Mouse (Mus musculus) small intestine, adult 2 months (tissue): ENCODE measurements around the gene Cpa1. TPM values are rescaled to one million over a fixed set of nuclear protein-coding genes. Genes with fewer than 3 reads are reported as not detected.

Source experiments
- H3K27ac ChIP-seq: fragments of 200-500 bp; 2 replicates; pipeline ENCODE4 v1.5.1; 2012; ENCODE audit warnings: low read depth, low read length, control low read depth, inconsistent platforms; ENCODE audit not compliant: insufficient read depth
- H3K27me3 ChIP-seq: fragments of 200-500 bp; 2 replicates; pipeline ENCODE4 v1.6.1; 2012; ENCODE audit warnings: mild to moderate bottlenecking, moderate library complexity, low read length, inconsistent platforms; ENCODE audit not compliant: control insufficient read depth, insufficient read depth
- H3K36me3 ChIP-seq: fragments of 200-500 bp; 2 replicates; pipeline ENCODE4 v1.6.1; 2012; ENCODE audit warnings: mild to moderate bottlenecking, low read length, control low read depth, inconsistent platforms; ENCODE audit not compliant: control insufficient read depth, insufficient read depth
- H3K4me1 ChIP-seq: fragments of 200-500 bp; 2 replicates; pipeline ENCODE4 v1.6.1; 2012; ENCODE audit warnings: low read length, inconsistent platforms, mixed read lengths; ENCODE audit not compliant: control insufficient read depth, insufficient read depth, insufficient read length
- H3K4me3 ChIP-seq: fragments of 200-500 bp; 2 replicates; pipeline ENCODE4 v1.5.1; 2012; ENCODE audit warnings: low read depth, mild to moderate bottlenecking, control low read depth, inconsistent platforms, low read length, moderate library complexity
- CTCF ChIP-seq: fragments of 200-500 bp; IDR thresholded peaks from 2 replicates; pipeline ENCODE4 v1.5.1; 2012; ENCODE audit warnings: low read depth, mild to moderate bottlenecking, control low read depth, inconsistent platforms, low read length, moderate library complexity, mixed read lengths; ENCODE audit not compliant: insufficient replicate concordance, insufficient read length; ENCODE audit errors: extremely low read depth
- POLR2A ChIP-seq: fragments of 200-500 bp; IDR thresholded peaks from 2 replicates; pipeline ENCODE4 v1.6.1; 2012; ENCODE audit warnings: low read depth, mild to moderate bottlenecking, control low read depth, inconsistent platforms, low read length, moderate library complexity
- WGBS: fragments of 180-500 bp; shearing (Covaris S2); methylation state at CpG from one replicate; pipeline ENCODE4 v1.1.7; 2018; 5-methylcytosine and 5-hydroxymethylcytosine counted together
- polyA plus RNA-seq: library from polyadenylated mRNA; depleted of rRNA; stranded (reverse); fragments of >200 nt; gene quantifications from 2 replicates; pipeline ENCODE4 v1.2.3, GENCODE M21; 2012

Cpa1 gene
- polyA plus RNA-seq, 1 experiment, result 10.6 TPM

DNA sequence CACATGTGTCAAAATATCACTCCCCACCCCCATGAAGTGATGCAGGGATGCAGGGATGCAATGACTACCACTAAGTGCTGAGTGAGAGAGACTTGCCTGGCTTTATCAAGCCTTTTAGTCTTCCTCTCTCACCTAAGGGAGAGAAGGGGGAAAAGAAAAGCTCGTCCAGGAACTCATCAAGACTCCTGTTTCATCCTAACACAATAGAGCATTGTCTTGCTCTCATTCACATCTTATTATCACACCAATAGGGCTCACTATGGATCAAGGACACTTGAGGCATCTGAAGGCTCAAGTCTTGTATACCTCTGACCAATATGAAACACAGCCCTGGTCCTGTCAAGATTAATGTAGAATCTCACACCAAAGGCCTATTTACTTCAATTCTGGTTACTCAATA, 38.0 kb upstream of the Cpa1 start:
- H3K4me3 ChIP-seq, result no peak overlapping the region
- no peaks in the 10 kb centered on the region for H3K27me3 ChIP-seq
- H3K27ac ChIP-seq, result no peak overlapping the region
- no peak for TF ChIP-seq POLR2A
- no peak for TF ChIP-seq CTCF
- 64% methylated on average over 1 of the region's 1 CpGs for WGBS
- no peaks in the 10 kb centered on the region for H3K4me1 ChIP-seq
- no peaks in the 10 kb centered on the region for H3K36me3 ChIP-seq

DNA sequence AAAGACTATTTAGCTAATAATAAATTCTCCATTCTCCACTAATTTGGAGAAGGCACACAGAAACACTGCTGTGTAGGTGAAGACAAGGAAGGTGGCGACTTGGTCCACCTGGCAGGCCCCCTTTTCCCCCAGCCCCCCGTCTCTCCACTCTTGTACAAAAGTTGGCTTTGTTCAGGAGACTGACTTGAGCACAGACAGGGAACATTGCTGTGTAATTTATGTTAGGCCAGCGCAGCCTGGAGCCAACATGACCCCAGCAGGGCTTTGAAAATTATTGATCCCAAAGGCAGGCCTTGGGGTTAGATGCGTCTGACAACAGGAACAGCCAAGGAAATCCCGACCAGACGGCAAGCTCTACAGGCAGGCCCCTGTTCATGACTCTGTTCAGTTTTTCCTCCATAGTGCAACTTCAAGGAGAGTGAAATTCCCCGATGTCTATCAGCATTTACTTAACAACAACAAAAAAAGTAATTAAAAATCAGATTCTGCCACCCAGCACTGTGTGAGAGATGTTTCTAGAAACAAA, 34.6 kb upstream of the Cpa1 start:
- WGBS, result 70% methylated on average over 7 of the region's 7 CpGs
- no peaks in the 10 kb centered on the region for H3K27me3 ChIP-seq
- no peaks in the 10 kb centered on the region for H3K36me3 ChIP-seq
- H3K27ac ChIP-seq, result no peak overlapping the region
- TF ChIP-seq CTCF (no peak), POLR2A (no peak)
- no peaks in the 10 kb centered on the region for H3K4me1 ChIP-seq
- no peak overlapping the region for H3K4me3 ChIP-seq

DNA sequence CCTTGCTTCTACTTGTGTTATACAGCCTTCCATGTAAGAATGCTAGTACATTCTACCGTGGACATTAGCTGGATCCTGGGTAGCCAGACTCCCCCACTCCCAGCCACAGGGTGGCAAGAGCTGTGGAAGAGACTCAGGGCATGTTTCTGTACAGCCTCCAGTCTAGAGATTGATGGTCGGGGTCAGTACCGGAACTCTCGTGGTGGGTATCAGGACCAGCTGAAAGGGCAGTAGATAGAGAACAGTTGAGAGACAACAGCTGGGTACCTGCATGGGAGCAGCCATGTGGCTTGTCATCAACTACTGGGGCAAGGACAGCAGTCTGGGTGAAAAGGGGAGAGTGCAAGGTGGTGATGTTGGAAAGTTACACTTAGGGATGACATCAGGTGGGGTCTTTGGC, 33.9 kb upstream of the Cpa1 start:
- H3K27ac ChIP-seq, result no peak overlapping the region
- H3K36me3 ChIP-seq, result no peaks in the 10 kb centered on the region
- no peaks in the 10 kb centered on the region for H3K4me1 ChIP-seq
- no peak overlapping the region for H3K4me3 ChIP-seq
- WGBS, result 88% methylated on average over 4 of the region's 4 CpGs
- no peaks in the 10 kb centered on the region for H3K27me3 ChIP-seq
- TF ChIP-seq CTCF (no peak), POLR2A (no peak)

DNA sequence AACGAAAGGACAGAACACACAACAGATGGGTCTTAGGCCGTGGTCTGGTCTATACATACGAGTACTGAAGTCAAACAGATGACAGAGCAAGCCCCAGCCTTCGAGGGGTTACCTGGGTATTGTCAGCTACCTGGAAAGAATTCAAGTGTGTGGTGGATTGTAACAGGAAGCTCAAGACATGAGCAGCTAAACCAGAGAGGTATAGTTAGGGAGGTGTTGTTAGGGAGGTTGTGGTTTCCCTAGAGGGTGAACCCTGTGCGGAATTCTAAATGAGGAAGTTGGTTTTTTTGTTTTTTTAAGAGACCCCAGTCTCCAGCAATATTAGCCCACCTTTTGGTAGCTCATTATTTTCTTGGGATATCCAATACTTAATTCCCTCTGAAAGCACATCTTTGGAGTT, 33.3 kb upstream of the Cpa1 start:
- no peak overlapping the region for H3K4me3 ChIP-seq
- no peaks in the 10 kb centered on the region for H3K36me3 ChIP-seq
- H3K27me3 ChIP-seq, result no peaks in the 10 kb centered on the region
- no peak overlapping the region for H3K27ac ChIP-seq
- H3K4me1 ChIP-seq, result no peaks in the 10 kb centered on the region
- 72% methylated on average over 5 of the region's 5 CpGs for WGBS
- TF ChIP-seq POLR2A (no peak), CTCF (no peak)

DNA sequence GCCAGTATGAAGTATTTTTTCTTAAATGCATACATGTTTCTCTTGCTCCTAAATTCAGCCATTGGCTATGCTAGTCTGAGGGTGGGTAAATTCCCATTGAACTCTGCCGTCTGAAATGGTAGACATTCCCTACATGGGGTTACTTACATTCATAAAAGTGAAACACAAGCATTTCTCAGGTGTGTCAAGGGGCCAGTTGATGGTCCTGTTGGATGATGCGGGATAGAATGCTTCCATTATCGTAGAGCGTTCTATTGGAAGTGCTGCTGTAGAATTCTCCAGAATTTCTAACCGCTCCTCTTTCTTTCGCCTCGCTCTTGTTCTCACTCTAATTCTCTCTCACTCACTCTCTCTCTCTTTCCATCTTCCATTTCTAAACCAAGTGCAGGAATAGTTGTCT, 28.3 kb upstream of the Cpa1 start, which contains the start of gene Cpa5:
Gene Cpa5, plus strand, starts transcription at position 301 of the 400 bp plus-strand sequence.
- 95% methylated on average over 7 of the region's 7 CpGs for WGBS
- Histone ChIP-seq H3K4me1 (no peaks in the 10 kb centered on the region), H3K4me3 (no peak within 1 kb of the TSS), H3K27me3 (no peaks in the 10 kb centered on the region), H3K27ac (no peak within 1 kb of the TSS), H3K36me3 (no peaks in the 10 kb centered on the region)
- no peak for TF ChIP-seq CTCF
- no peak for TF ChIP-seq POLR2A

DNA sequence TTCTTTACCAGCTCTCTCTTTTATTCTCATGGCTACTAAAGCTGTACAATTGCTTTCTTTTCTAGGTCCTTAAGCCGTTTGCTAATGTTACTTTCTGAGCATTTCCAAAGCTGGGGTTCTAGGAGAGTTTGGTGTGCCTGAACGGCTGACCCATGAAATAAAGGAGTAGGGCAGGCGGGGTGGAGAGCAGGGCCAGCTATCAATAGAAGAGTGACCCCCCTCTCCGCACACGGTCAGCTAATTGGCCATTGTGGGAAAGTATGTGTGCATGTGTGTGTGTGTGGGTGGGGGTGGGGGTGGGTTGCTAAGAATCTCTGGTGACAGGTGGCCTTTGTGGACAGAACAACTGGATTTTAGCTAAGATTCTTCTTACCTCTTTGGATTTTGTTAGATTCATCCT, 27.8 kb upstream of the Cpa1 start:
- TF ChIP-seq CTCF, result no peak
- no peak for TF ChIP-seq POLR2A
- no peak overlapping the region for H3K4me3 ChIP-seq
- no peaks in the 10 kb centered on the region for H3K36me3 ChIP-seq
- H3K4me1 ChIP-seq, result no peaks in the 10 kb centered on the region
- H3K27ac ChIP-seq, result no peak overlapping the region
- WGBS, result 77% methylated on average over 5 of the region's 5 CpGs
- H3K27me3 ChIP-seq, result no peaks in the 10 kb centered on the region

DNA sequence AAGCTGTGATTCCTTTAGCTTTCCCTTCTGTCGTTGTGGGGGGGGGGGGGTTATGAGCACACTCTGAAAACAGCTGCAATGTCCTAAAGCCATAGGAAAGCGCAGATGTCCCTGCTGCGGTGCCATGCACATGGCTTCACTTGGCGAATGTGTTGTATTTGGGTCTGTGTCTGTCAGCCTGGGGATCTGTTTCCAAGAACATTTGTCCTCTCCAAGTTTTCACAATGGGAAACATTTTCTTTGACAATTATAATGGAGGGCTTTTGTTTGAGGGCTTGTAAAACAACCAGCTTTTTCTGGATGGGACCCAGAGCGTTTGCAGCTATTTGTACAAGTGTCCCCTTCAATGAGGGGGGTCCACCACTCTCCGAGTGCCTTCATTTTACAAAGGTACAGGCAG, 24.8 kb upstream of the Cpa1 start:
- Histone ChIP-seq H3K4me3 (no peak overlapping the region), H3K27me3 (peaks cover 6% of the 10 kb centered on the region), H3K27ac (no peak overlapping the region), H3K36me3 (no peaks in the 10 kb centered on the region), H3K4me1 (no peaks in the 10 kb centered on the region)
- 87% methylated on average over 6 of the region's 6 CpGs for WGBS
- TF ChIP-seq POLR2A (no peak), CTCF (no peak)
